Mouse (Mus musculus): ENCODE data around the gene Hip1.
"Not testable (repeated sequence)": the region's sequence is repeated elsewhere in the genome, so short reads cannot be mapped to it uniquely, and the experiment has no call there.

Gene Hip1

DNA sequence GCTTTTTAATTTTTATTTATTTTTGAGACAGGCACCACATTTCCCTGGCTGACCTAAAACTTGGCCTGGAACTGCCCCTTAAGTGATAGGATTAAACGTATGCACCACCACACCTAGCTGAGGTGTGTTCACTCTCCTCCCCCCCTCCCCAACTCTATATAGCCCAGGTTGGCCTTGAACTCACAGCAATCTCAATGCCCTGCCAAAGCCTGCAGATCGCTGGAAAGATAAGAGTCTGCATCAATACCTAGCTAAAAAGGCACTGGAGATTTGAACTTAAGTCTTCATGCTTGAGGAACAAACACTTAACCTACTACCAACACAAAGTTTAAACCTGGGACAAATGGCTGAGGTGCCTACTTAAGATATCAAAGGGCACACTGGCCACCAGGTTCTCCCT lies 52.8 kb downstream of the Hip1 start:
- no peak for ATAC-seq (ENCODE audit: low TSS enrichment)

DNA sequence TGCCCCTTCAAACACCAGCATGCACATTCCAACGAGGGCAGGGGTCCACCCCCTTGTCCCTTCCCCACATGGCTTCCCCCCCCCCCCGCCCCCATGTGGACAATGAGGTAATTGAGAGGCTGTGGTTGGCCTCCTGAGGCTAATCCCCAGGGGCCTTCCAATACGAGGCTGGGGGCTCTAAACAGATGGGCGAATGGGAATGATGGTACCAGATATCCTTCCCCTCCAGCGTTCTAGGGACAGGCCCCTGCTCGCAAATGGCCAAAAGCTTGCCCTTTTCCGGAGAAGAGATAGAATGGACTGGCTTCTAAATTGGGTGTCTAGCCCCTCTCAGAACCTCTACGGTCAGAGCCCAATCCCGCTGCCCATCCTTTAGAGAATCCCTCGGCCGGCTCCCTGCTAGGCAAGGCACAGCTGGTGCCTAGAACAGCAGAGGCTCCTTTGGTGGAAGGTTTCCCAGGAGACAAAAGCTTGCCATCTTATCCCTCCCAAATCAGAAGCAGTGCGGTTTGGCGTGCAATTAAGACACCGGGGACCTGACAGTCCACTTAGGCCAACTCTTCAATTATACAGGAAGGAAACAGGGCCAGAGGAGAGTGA lies 55.1 kb downstream of the Hip1 start:
- ATAC-seq (ENCODE audit: low TSS enrichment), result no peak

DNA sequence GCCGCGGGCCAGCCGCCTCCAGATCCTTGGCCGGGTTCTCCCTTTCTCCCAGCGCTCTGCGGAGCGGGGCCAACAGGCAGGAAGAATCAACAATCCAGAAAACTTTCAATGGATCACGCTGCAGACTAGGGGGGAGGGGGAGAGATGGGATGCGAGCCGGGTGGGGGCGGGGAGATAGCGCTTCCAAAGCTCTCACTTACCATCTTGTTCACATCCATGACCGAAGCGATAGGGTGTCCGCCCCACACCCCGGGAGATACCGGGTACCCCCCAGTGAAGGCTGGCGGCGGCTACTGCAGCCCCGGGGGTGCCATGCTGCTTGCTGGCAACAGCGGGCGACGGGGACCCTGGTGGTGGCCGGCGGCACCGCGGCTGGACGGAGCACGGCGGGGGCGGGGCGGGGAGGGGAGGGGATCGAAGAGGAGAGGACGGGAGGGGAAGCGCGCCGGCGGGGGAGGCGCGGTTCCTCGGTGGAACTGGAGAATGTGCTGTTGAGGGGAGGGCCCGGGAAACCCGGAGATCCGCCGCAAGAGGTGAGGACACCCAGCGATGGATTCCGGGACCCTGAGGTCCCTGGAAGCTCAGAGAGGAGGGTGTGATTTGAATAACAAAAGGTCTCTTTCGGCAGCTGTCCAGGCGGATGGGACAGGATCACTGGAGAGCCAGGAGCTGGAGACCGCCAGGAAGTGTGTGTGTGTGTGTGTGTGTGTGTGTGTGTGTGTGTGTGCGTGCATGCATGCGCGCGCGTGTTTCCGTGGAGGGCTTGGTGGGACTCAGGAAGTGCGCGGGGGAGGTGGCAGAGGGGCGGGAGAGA lies 55.8 kb downstream of the Hip1 start:
- peak; percentile 68 for ATAC-seq (ENCODE audit: low TSS enrichment)

DNA sequence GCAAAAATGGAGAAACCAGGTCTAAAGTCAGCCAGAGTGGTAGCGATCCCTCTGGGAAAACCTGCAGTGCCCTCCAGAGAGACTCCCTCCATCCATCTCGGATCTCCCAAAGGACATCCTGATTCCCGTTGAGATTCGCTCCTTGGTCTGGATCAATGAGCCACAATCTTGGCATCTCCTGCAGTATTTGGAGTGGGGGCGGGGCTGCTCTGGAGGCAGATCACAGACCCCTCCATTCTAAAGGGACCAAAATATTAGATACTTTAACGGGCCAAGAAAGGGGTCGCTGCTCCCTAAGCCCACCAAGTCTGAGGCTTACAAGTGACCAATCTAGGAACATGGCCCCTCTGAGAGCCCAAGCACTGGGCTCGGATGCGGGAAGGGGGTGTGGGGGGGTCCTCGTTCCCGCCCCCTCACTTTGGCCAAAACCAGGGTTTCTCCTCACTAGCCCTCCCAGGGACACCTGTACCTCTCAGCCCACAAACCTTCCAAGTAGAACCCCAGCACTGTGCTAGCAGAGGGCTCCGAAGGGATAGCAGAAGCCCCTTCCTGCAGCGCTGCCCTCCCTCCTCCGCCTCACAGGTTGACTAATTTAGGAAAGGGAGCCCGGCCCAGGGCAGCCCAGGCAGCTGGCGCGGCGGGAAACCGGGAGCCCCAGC lies 56.6 kb downstream of the Hip1 start:
- no peak for ATAC-seq (ENCODE audit: low TSS enrichment)

DNA sequence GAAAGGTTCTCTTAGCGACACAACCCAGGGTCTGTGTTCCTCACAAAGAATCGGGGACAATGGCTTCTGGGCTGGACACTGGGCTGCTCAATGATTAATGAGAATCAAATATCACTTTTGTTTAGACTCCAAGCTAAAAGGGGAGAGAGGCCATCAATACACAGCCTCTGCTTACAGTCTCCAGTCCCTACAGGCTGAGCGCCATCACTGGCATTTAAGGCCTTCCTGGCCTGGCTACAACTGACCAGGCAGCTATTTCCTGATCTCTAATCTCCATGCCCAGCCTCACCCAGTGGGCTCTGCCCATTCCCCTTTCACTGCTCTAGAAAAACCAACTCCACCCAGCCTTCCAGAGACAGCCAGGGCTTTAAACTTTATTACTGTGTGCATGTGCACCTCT lies 59.6 kb downstream of the Hip1 start:
- no peak for ATAC-seq (ENCODE audit: low TSS enrichment)

DNA sequence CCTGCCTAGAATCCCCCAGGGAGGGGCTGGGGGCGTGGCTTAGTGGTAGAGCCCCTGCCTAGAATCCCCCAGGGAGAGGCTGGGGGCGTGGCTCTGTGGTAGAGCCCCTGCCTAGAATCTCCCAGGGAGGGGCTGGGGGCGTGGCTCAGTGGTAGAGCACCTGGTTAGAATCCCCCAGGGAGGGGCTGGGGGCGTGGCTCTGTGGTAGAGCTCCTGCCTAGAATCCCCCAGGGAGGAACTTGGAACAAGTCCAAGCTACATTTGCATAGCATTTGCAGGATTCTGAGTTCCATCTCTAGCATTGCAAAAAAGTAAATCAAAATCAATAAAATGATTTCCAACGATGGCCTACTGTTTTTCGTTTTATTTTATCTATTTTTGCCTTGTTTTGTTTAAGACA lies 61.1 kb downstream of the Hip1 start:
- not testable (repeated sequence) for ATAC-seq (ENCODE audit: low TSS enrichment)

DNA sequence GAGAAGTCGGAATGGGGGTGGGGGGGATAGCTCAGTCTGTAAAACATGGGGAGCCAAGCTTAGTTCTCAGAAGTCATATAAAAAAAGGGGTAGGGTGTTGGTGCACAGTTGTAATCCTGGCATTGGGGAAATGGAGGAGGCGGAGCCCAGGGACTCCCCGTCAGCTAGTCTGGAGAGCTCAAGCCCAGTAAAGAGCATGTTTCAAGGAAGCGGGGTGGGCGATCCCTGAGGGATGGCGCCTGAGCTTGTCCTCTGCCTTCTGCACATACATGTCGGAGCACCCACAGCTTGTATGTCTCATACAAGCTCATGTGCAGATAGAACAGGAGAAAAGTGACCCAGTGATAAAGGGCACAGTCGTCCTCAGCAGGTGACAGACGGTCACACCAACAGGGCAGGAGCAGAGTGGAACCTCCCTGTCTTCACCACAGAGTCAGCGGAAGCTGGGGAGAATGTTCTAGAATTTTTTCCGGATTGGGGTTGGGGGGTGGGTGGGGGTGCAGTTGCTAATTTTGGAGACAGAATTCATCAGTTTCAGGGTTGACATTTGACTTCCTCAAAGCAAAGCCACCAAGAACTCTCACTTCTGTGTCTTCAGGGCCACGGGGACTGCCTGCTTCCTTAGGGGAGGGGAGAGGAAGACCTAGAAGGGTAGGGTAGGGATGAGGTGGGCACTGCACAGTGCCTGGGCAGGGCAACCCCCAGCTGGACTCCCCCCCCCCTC lies 65.9 kb downstream of the Hip1 start:
- no peak for ATAC-seq (ENCODE audit: low TSS enrichment)

DNA sequence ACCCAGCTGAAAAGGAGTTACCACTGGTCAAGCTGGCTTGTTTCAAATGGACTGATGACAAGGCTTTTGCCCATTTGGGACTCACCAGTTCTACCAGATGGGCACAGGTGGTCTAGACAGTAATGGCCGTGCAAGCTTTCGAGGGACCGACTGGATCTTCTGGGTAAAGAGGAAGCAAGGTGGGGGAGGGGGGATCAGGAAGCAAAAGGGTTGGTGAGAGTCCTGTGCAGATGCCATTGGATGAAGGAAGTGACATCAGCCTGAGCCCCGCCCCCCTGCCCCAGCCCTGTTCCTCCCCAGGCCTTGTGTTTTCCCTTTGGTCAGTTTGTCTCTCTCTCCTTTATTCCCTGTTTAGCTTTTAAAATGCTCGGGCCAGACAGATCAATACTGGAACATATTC lies 68.7 kb downstream of the Hip1 start:
- ATAC-seq (ENCODE audit: low TSS enrichment), result no peak

DNA sequence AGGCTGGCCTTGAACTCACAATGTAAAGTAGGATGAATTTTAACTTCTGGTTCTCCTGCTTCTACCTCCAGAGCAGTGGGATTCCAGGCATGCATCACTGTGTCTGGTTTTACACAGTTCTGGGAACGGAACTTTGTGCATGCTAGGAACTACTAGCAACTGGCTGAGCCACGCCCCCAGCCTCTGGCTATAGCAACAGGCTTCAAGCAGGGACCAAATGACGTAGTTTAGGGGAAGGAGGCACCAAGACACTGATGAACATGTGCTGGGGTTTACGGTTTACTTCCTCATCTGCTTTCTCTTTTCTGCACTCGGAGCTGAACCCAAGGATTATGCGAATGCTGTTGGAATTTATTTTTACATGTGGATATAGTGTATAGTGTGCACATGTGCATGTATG lies 72.5 kb downstream of the Hip1 start:
- no peak for ATAC-seq (ENCODE audit: low TSS enrichment)

DNA sequence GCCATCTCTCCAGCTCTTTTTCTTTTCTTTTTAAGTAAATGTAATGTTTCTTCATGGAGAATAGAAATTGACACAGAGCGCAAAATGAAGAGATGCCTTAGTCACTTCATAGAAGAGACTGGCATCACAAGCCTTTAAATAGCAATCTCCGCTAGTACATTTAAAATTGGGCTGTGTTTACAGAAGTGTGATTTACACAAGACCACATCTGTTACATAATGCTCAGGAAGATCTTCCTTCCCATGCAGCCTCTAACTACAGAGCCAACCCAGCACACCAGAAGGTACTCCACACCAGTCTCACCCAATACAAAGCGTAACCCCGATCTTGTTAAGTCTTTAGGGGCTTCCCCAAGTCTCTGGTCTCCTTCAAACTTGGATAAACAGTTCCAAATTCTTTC lies 73.2 kb downstream of the Hip1 start:
- ATAC-seq (ENCODE audit: low TSS enrichment), result peak; percentile 93

DNA sequence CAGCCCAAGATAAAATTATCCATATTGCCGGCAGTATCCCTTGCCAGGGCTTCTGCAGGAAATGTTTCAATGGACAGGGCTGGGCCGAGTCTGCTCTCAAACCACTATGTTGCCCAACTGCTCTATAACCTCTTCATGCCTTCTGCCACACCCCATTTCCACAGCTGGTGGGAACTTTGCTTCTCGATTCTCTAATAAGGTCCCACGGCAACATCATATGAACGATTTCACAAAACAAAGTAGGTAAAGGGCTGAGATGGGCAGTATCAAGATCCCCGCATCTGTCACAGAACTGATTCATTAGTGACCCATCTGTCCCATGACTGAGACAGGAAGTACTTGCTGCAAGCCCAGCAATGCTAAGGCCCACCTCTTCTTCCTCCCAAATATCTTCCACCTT lies 76.6 kb downstream of the Hip1 start:
- no peak for ATAC-seq (ENCODE audit: low TSS enrichment)

DNA sequence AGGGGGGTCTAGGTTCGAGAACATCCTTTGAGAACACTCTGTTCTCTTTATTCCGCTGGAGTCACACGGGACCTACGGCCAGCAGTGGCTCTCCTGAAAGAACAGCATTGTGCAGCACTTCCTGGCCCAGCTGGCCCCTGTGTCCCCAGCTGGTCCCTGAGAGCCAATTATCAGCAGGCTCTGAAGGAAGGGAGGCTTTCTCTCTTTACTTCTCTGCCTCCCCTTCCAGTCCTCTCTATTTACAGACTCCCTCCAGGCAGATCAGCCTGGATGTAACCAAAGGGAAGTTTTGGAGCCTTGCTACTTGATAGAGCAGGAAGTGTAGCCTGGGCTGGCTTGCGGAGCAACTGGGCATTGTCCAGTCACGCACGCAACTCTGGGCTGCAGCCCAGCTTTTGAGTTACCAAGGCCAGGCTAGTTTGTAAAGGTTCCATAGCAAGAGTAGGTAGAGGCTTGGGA lies 79.1 kb downstream of the Hip1 start:
- peak; percentile 74; the same call in 1 of the 2 replicates for ATAC-seq (ENCODE audit: low TSS enrichment)

DNA sequence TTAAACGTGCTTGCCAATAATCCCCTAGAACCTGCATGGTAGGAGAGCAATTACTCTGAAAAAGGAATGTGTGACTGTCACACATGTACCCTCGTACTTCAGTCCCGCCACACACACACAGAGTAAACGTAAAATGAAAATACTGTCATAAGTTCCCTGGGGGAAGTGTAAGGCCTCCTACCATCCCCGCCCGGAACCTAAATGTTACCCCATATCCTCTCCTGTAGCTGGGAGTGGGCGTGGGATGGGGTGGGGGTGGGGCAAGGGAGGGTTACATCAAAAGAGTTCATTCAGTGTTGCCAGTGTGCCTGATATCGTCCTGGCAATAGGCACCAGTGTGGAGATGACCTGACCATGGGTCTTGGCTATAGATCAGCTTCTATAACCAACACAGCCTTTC lies 81.5 kb downstream of the Hip1 start:
- ATAC-seq (ENCODE audit: low TSS enrichment), result no peak

DNA sequence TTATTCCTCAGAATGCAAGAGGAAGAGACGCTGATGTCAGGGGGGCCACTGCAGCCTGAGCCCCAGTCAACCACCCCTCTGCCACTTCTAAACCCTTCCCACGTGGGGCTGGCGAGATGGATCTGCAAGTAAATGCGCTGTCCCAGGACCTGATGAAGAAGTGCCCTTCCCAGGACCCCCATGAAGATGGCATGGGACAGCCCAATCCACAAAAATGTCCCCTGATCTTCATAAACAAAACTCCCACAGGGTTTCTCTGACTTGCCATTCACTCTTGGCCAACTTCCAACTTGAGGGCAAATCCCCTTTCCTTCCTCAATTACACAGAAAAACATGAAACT lies 84.1 kb downstream of the Hip1 start:
- no peak for ATAC-seq (ENCODE audit: low TSS enrichment)

DNA sequence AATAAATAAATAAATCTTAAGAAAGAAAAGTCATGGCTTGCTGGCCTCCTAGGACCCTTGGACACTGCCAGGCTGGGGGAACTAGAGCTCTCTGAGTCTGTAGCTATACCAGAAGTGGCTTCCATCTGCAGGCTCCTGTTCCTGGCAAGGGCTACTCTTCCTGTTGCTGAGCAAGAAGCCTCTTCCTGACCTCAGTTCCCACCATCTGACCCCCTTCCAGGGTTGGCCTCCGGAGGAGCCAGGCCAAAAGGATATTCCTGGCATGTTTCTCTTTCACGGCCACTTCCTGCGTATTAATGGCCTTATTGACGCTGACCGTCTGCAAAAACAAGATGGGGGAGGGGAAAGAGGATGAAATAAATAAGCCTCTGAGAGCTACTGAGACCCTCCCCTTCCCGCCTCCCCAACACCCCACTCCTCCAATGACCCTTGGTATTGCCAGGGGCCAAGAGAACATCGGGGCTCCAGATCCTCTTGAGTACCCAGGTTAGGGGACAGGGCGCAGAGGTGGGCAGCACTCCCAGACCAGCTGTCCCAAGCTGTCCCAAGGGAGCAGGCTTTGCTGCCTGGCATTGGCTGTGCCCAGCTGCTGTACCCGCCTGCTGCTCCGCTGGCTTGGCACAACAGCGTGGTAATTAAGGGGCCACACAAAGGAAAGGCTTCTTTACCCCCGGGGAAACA lies 84.6 kb downstream of the Hip1 start:
- peak; percentile 87; the same call in 1 of the 2 replicates for ATAC-seq (ENCODE audit: low TSS enrichment)

DNA sequence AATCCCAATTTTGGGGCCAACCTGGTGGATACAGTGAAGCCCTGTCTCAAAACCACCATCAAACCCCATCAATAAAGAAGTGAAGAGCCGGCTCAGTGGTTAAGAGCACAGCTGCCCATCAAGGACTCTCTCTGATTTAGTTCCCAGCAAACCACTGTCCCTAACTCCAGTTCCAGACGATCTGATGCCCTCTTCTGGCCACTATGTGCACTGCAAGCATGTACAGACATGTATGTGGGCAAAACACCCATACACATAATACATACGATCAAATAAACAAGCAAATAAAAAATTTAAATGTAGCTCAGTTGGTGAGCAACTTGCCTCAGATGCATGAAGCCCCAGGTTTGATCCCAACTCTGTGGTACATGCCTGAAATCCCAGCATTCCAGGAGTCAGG lies 85.4 kb downstream of the Hip1 start:
- ATAC-seq (ENCODE audit: low TSS enrichment), result no peak

DNA sequence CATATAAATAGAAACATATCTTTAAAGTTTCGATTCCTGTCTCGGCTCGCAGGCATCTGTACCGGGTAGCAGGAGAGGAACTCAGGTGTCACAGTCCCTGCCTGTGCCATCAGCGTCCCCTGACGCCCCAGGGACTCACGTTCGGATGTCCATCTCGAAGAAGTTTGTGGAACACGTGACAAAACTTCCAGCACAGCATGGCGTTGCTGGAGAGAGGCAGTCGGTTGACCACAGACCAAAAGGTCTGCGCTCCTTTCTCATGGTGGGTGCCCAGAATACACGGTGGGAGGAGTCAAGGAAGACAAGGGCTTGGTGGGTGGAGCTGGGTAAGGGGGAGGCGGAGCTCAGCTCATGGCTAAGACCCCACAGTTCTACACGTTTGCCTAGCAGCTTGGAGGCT lies 87.0 kb downstream of the Hip1 start:
- no peak for ATAC-seq (ENCODE audit: low TSS enrichment)

DNA sequence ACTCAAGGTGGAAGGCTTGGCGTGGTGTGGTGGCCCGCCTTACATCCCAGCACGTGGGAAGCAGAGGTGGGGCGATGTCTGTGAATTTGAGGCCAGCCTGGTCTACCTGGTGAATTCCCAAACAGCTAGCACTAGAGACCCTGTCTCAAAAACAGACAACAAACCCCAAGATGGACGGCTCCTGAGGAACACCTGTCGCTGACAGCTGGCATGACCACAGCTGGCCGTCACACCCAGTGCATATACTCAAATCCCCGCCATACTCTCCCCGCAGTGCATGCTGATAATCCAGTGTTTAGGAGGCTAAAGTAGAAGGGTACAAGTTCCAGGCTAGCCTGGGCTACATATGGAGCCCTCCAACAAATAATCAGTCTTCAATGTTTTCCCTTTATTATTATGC lies 88.4 kb downstream of the Hip1 start:
- ATAC-seq (ENCODE audit: low TSS enrichment), result no peak

DNA sequence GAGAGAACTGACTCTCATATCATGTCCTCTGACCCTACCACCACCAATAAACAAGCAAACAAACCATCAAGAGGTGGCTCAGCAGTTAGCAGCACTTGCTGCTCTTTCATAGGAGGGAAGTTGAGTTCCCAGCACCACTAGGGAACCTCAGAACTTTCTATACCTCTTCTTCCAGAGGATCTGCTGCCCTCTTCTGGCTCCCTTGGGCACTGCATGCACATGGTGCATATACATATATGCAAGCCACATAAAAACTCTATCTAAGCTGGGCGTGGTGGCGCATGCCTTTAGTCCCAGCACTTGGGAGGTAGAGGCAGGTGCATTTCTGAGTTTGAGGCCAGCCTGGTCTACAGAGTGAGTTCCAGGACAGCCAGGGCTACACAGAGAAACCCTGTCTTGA lies 90.7 kb downstream of the Hip1 start:
- no peak for ATAC-seq (ENCODE audit: low TSS enrichment)

DNA sequence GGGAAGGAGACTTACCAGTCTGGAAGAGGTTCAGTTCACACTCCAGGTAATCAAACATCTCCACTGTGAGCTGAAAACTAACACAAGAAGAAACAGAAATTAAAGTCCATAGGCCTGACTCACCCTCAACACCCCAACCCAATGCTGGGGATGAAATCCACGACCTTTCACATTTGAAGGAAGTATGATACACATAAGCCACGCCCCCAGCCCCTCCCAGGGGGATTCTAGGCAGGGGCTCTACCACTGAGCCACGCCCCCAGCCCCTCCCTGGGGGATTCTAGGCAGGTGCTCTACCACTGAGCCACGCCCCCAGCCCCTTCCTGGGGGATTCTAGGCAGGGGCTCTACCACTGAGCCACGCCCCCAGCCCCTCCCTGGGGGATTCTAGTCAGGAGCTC lies 93.4 kb downstream of the Hip1 start:
- ATAC-seq (ENCODE audit: low TSS enrichment), result not testable (repeated sequence)

DNA sequence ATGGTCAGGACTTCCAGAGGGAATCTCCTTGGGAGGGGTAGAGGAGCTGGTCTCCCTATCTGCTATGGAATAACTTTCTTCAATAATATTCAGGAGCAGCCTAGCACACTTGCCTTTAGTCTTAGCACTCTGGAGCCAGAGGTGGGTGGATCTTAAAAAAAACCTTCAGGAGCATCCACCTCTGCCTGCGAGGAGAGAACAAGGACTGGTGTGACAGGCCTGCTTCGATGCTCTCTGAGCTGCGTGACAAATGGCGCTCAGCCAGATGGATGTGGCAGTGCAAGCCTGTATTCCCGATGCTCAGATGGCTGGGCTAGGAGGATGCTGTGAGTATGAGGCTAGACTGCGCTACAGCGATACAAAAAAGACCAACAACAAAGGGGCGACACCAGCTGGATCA lies 93.8 kb downstream of the Hip1 start:
- peak; percentile 78 for ATAC-seq (ENCODE audit: low TSS enrichment)

DNA sequence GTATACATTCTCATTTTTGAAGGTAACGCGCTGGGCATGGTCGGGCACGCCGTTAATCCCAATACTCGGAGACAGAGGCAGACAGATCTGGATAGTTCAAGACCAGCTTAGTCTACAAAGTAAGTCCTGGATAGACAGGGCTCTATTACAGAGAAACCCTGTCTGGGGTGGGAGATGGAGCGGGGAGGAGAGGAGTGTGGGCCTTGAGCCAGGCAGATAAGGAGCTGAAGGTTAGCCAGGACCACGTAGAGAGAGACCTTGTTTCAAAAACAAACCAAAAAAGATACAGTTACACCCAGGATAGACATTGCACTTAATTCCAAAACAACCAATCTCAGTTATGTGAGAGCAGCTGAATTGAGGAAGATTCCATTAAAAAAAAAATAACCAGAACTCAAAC lies 99.2 kb downstream of the Hip1 start:
- ATAC-seq (ENCODE audit: low TSS enrichment), result no peak

All from frontal cortex, adult (tissue).